Mouse (Mus musculus): Measurements from ENCODE around the gene Arl15.

Gene Arl15

GRCm38 (mm10) chr13:113877420-113877819, 83.1 kb downstream of the Arl15 start:
- DNase-seq = peak; percentile 76

DNA sequence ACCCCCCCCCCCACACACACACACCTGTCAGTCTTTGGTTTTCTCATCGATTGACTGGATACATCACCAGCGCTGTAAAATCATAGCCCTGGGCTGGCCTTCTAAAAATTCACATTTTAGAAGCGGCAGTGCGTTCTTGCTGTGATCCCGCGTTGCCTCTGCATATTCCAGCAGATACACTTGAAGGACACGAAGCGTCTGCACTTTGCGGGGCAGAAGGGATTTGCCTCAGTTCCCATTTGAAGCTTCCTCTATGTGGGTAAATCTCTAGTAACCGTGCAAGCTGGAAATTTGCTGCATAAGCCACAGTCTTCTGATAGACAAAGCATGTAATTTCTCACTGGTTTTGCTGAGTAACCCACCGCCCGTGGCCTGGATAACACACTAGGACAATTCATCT, 84.3 kb downstream of the Arl15 start:
- DNase-seq = no peak

GRCm38 (mm10) chr13:113879651-113880327, 85.5 kb downstream of the Arl15 start:
- no peak for DNase-seq

GRCm38 (mm10) chr13:113880564-113881171, 86.4 kb downstream of the Arl15 start:
- no peak for DNase-seq

GRCm38 (mm10) chr13:113882959-113883358, 88.7 kb downstream of the Arl15 start:
- no peak for DNase-seq

DNA sequence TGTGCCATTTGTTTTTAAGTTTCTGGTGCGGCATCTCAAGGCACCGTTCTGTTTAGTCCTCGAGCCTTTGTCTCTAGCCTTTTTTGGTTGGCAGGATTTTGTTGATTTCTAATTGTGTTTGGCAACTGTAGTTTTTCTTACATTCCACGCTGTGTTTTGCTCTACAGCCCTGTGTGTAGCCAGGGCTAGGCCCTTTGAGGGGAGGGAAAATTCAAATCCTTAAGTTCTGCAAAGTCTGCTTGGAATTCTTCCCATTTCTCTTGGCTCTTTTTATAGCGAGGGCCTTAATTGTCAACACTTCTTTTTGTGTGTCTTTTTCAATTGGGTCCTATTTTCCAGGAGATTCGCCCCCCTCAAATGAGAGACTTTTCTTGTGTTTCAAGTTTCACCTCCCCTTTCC, 92.8 kb downstream of the Arl15 start:
- DNase-seq = no peak

GRCm38 (mm10) chr13:113888126-113888525, 93.8 kb downstream of the Arl15 start:
- no peak for DNase-seq

GRCm38 (mm10) chr13:113888704-113889103, 94.4 kb downstream of the Arl15 start:
- DNase-seq = no peak

- DNase-seq = no peak
Measured at GRCm38 (mm10) chr13:113889140-113890055, 95.1 kb downstream of the Arl15 start.

GRCm38 (mm10) chr13:113896684-113897083, 102.4 kb downstream of the Arl15 start:
- no peak for DNase-seq

DNA sequence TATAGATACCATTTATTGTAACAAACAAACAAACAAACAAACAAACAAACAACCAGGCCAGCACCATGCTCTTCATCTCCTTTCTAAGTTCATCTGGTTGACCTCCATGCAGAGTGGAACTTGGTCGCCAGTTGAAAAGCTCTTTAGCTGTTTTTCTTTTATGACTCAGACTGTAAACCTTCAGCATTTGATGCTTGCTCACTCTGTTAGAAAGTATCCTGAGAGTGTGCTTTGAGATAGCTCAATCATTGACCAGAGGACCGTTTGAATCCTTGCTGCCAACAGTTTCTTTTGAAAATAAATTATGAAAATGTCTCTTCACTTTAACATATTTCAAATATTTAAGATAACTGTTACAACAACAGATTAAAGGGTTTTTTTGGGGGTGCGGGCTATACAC, 103.2 kb downstream of the Arl15 start:
- no peak for DNase-seq

DNA sequence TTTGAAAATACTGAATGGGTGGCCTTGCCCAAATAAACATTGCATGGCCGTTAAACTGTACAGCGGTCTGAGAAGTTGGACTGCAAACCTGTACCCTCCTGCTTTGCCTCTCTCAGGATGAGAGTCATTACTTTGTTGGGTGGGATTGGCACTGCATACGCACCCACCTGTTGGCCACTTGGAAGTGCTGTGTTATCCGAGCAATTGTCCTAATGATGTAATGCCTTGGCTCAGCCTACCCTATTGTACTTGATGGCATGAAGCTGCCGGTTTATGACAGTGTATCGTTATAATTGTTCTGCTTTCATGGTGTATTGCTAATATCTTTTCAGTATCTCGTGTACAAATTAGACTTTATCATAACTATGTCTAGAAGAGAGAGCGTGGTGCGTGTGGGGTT, 103.6 kb downstream of the Arl15 start:
- DNase-seq = no peak

- DNase-seq = no peak
Measured at GRCm38 (mm10) chr13:113901001-113901545, 106.8 kb downstream of the Arl15 start.

DNA sequence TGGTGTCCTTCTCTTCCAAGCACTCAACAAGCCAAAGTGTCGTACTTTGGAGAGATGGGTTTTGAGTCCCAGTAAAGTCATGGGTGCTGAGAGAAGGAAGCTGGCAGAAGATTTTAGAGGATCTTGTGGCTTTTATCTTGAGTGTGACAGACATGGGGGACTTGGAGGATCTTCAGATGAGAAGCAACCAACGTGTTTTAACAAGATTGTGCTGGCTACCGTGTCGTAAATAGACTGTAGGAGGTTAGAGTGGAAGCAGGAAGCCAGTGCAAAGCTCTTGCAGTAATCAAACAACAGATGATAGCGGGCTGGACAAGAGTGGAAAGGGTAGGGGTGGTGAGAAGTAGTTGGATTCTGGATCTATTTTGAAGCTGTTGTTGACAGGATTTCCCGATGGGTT, 109.0 kb downstream of the Arl15 start:
- no peak for DNase-seq

GRCm38 (mm10) chr13:113911986-113912519, 117.7 kb downstream of the Arl15 start:
- DNase-seq = no peak

DNA sequence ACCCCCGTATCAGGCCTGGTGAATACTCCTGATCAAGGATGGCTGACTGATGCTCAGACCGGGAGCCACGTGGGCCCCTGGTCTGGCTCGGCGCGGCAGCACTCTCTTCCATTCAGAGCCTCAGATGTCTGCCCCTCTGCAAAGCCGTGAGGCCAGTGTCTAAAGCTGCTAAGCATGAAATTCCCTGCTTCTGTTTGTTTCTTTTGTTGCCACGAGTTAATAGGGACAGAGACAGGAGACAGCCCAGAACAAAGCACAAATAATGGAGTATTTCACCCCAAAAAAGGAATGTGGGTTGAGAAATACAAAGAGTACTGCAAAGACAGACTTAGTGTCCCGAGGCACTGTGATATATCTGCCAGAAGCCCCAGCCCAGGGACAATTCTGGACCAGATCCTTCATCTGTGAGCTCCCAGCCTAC, 120.3 kb downstream of the Arl15 start:
- no peak for DNase-seq

DNA sequence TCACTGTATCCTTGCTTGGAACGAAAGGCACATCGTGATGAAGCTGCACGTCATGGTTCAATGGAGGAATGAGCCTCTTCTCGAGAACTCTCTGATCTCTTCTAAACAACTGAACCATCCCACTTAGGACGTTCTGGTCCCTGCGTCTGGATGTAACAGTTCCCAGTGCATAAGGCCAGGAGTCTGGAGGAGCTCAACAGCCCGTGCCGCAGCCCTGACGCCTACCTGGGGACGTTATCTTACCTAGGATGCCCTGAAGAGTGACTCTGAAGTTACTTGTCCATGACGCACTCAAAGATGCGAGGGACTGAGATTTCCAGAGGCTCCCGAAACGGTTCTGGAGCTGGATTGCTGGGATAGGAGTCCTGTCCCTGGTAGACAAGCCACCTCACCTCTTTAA, 121.4 kb downstream of the Arl15 start:
- no peak for DNase-seq

DNA sequence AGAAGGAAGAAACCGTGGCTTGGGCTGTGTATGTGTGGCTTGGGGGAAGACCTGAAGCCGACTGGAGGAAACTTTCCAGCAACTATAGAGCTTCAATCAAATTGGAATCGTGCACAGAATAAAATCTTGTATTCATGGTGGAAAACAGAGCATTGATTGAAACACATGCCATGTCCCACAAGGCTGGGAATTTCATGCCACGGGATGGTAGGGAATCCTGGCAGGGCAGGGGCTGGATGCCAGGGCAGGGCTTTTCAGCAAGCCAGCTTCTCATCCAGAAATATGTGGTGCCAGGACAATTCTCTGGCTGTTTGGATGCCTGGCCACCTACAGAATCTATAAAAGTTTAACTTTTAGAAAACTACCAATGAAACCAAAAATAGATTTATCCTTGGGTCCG, 122.5 kb downstream of the Arl15 start:
- DNase-seq = no peak

DNA sequence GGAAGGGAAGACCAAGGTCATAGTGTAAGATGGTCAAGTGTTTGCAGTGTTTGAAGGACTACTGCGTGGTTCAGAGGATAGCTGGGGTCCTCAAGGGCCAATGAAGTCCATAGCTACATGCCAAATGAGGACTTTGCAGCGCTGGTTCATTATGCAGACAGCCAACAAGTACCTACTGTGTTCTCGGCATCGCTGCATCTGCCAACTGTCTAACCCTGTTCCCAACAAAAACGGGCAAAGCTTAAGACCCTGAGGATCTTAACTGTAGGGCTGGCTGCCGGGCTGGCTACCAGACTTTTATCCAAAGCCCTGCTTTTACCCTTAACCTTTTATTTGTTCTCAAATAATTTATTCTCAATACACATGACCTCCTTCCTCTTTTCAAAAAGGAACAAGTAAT, 123.1 kb downstream of the Arl15 start:
- no peak for DNase-seq

DNA sequence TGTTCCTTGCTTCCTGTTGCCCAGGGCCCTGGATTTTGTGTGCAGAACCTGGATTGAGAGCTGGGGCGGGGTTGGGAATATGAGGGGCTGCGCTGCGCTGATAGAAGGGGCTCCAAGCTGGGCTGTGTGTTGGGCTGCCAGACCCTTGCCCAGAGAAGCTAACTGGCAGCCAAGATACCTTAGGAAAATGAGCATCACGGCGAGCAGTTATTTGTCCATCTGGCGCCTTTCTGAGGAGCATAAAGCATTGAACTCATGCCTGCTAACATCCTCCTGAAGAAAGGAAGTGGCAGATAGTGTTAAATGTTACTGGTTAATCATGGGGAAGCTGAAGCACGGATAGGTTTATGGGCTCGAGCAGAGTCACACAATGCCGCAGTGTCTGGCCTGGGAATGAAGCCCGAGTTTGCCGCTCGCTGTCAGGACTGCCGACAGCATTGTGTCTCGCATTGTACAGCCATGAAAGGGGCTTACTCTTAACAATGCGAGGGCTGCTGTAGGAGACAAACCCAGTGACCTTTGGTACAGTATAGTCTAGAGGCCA, 123.6 kb downstream of the Arl15 start:
- no peak for DNase-seq

GRCm38 (mm10) chr13:113918668-113919067, 124.4 kb downstream of the Arl15 start:
- no peak for DNase-seq

DNA sequence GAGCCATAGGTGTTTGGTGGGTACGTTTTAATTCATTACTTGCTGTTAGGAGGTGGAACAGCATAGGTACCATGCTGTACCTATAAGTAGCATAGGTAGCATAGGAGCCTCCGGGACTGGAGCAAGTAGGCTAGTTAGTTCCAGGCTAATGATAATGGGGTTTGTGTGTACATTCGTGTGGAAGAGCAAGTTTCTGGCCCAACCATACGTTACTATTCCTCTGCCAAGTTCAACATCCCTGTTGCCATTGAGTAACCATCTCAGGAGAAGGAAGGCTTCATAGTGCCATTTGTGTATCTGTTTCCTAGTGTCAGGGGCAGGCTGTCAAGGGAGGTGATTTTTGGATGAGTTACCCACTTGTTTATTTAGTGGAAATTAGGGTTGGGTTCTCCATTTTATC, 141.4 kb downstream of the Arl15 start:
- no peak for DNase-seq

DNA sequence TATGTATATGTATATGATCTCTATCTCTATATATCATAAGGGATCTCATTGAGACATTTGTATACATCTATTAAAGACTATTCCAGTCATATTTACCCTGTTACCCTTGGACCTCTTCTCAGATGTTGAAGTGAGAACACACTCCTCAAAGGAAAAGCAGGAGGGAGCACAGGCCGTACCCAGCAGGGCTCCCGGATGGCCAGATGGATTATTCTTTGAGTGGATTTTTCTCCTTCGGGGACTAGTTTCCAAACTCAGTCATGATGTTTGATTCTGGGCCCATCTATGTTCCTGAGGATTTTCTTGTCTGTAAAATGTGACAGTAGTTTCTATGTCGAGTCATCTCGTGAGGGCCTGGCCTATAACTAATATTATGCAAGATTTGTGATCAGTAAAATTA, 142.9 kb downstream of the Arl15 start:
- no peak for DNase-seq

Data from thymus, postnatal 4 days (tissue).